Mouse (Mus musculus) forebrain, embryonic 15.5 days (tissue): ENCODE data around the gene Kazald1. TPM values are rescaled to one million over a fixed set of nuclear protein-coding genes. Genes with fewer than 3 reads are reported as not detected.

Experiments
- ATAC-seq: fragments of 200-750 bp; cut with Nextera tagmentation; replicated peaks from 2 replicates; pipeline ENCODE4 v1.8.0; 2017; ENCODE audit warnings: mild to moderate bottlenecking, moderate TSS enrichment, moderate library complexity
- H3K27ac ChIP-seq: fragments of 300-500 bp; sonication (generic); replicated peaks from 2 replicates; pipeline ENCODE4 v1.5.1; 2015; ENCODE audit warnings: mild to moderate bottlenecking, inconsistent platforms
- H3K27me3 ChIP-seq: fragments of 300-500 bp; sonication (generic); 2 replicates; pipeline ENCODE4 v1.6.1; 2015; ENCODE audit warnings: inconsistent platforms
- H3K36me3 ChIP-seq: fragments of 300-500 bp; sonication (generic); 2 replicates; pipeline ENCODE4 v1.6.1; 2015; ENCODE audit warnings: mild to moderate bottlenecking, inconsistent platforms
- H3K4me1 ChIP-seq: fragments of 300-500 bp; sonication (generic); 2 replicates; pipeline ENCODE4 v1.6.1; 2015; ENCODE audit warnings: inconsistent platforms
- H3K4me2 ChIP-seq: fragments of 300-500 bp; sonication (generic); replicated peaks from 2 replicates; pipeline ENCODE4 v1.6.1; 2015; ENCODE audit warnings: mild to moderate bottlenecking, inconsistent platforms
- H3K4me3 ChIP-seq: fragments of 300-500 bp; sonication (generic); 2 replicates; pipeline ENCODE4 v1.5.1; 2015; ENCODE audit warnings: mild to moderate bottlenecking, inconsistent platforms
- H3K9ac ChIP-seq: fragments of 300-500 bp; sonication (generic); replicated peaks from 2 replicates; pipeline ENCODE4 v1.6.1; 2015; ENCODE audit warnings: mild to moderate bottlenecking, inconsistent platforms
- H3K9me3 ChIP-seq: fragments of 300-500 bp; sonication (generic); 2 replicates; pipeline ENCODE4 v1.6.1; 2016; ENCODE audit warnings: inconsistent platforms
- WGBS: fragments of 180-500 bp; shearing (Covaris S2); methylation state at CpG from one replicate; pipeline ENCODE4 v1.1.7; 2015; ENCODE audit warnings: mixed read lengths; 5-methylcytosine and 5-hydroxymethylcytosine counted together
- polyA plus RNA-seq: library from polyadenylated mRNA; unstranded; fragments of >200 nt; fragmentation: Nextera tagmentation; extraction: Ambion mirVana; gene quantifications from 2 replicates; pipeline ENCODE4 v1.2.1, GENCODE M21; 2015

Gene Kazald1
- polyA plus RNA-seq, 1 experiment from 2014 or later, result 0.73 TPM

- Histone ChIP-seq H3K27me3 (peaks cover 72% of the 10 kb centered on the region), H3K4me3 (no peak overlapping the region), H3K9ac (no peak overlapping the region), H3K36me3 (no peaks in the 10 kb centered on the region), H3K9me3 (no peaks in the 10 kb centered on the region), H3K4me2 (no peak overlapping the region), H3K4me1 (peaks cover 30% of the 10 kb centered on the region), H3K27ac (no peak overlapping the region)
- ATAC-seq, result no peak
- 15% methylated on average over 11 of the region's 11 CpGs for WGBS
Measured at GRCm38 (mm10) chr19:45081841-45082550, 7.0 kb downstream of the Kazald1 start.

- WGBS, result 29% methylated on average over 11 of the region's 11 CpGs
- no peaks in the 10 kb centered on the region for H3K4me1 ChIP-seq
- peaks cover 6% of the 10 kb centered on the region for H3K27me3 ChIP-seq
- no peak overlapping the region for H3K4me2 ChIP-seq
- H3K36me3 ChIP-seq, result no peaks in the 10 kb centered on the region
- no peaks in the 10 kb centered on the region for H3K9me3 ChIP-seq
- no peak overlapping the region for H3K9ac ChIP-seq
- H3K4me3 ChIP-seq, result no peak overlapping the region
- H3K27ac ChIP-seq, result no peak overlapping the region
- ATAC-seq, result no peak
Measured at GRCm38 (mm10) chr19:45097868-45098267, 22.8 kb downstream of the Kazald1 start.

- Histone ChIP-seq H3K9ac (no peak overlapping the region), H3K27ac (no peak overlapping the region), H3K4me3 (no peak overlapping the region), H3K4me1 (0 out of 2 replicates have a peak, but pooled peaks cover 4% of the 10 kb centered on the region), H3K27me3 (peaks cover 6% of the 10 kb centered on the region), H3K36me3 (no peaks in the 10 kb centered on the region), H3K9me3 (no peaks in the 10 kb centered on the region), H3K4me2 (no peak overlapping the region)
- no peak for ATAC-seq
- 73% methylated on average over 8 of the region's 8 CpGs for WGBS
Measured at GRCm38 (mm10) chr19:45100486-45101270, 25.6 kb downstream of the Kazald1 start.

- Histone ChIP-seq H3K4me2 (no peak overlapping the region), H3K27ac (no peak overlapping the region), H3K9me3 (no peaks in the 10 kb centered on the region), H3K36me3 (no peaks in the 10 kb centered on the region), H3K9ac (no peak overlapping the region), H3K4me1 (0 out of 2 replicates have a peak, but pooled peaks cover 4% of the 10 kb centered on the region), H3K27me3 (peaks cover 3% of the 10 kb centered on the region), H3K4me3 (no peak overlapping the region)
- WGBS, result 50% methylated on average over 1 of the region's 1 CpGs
- ATAC-seq, result no peak
Measured at GRCm38 (mm10) chr19:45105591-45105990, 30.6 kb downstream of the Kazald1 start.

GRCm38 (mm10) chr19:45106689-45107088 lies 31.6 kb downstream of the Kazald1 start:
- Histone ChIP-seq H3K27ac (no peak overlapping the region), H3K27me3 (no peaks in the 10 kb centered on the region; the same call in 1 of the 2 replicates), H3K9ac (no peak overlapping the region), H3K4me2 (no peak overlapping the region), H3K9me3 (no peaks in the 10 kb centered on the region), H3K36me3 (no peaks in the 10 kb centered on the region), H3K4me1 (0 out of 2 replicates have a peak, but pooled peaks cover 4% of the 10 kb centered on the region), H3K4me3 (no peak overlapping the region)
- WGBS, result 56% methylated on average over 6 of the region's 6 CpGs
- no peak for ATAC-seq

GRCm38 (mm10) chr19:45110681-45111080 lies 35.6 kb downstream of the Kazald1 start:
- no peak overlapping the region for H3K4me2 ChIP-seq
- H3K36me3 ChIP-seq, result no peaks in the 10 kb centered on the region
- no peak for ATAC-seq
- no peak overlapping the region for H3K9ac ChIP-seq
- WGBS, result 81% methylated on average over 8 of the region's 8 CpGs
- no peaks in the 10 kb centered on the region for H3K27me3 ChIP-seq
- H3K27ac ChIP-seq, result no peak overlapping the region
- no peaks in the 10 kb centered on the region for H3K4me1 ChIP-seq
- H3K9me3 ChIP-seq, result no peaks in the 10 kb centered on the region
- H3K4me3 ChIP-seq, result no peak overlapping the region

- Histone ChIP-seq H3K27ac (no peak overlapping the region), H3K4me1 (no peaks in the 10 kb centered on the region), H3K9ac (no peak overlapping the region), H3K4me2 (no peak overlapping the region), H3K9me3 (no peaks in the 10 kb centered on the region), H3K4me3 (no peak overlapping the region), H3K27me3 (no peaks in the 10 kb centered on the region), H3K36me3 (no peaks in the 10 kb centered on the region)
- WGBS, result 89% methylated on average over 6 of the region's 6 CpGs
- ATAC-seq, result no peak
Measured at GRCm38 (mm10) chr19:45112444-45112843, 37.4 kb downstream of the Kazald1 start.

GRCm38 (mm10) chr19:45113791-45114460 lies 38.9 kb downstream of the Kazald1 start:
- Histone ChIP-seq H3K4me1 (no peaks in the 10 kb centered on the region), H3K27ac (no peak overlapping the region), H3K4me2 (no peak overlapping the region), H3K9ac (no peak overlapping the region), H3K4me3 (no peak overlapping the region), H3K9me3 (no peaks in the 10 kb centered on the region), H3K36me3 (no peaks in the 10 kb centered on the region), H3K27me3 (no peaks in the 10 kb centered on the region)
- ATAC-seq, result no peak
- whole genome bisulfite sequencing, result 5% methylated on average over 18 of the region's 18 CpGs

- H3K4me1 ChIP-seq, result no peaks in the 10 kb centered on the region
- H3K4me2 ChIP-seq, result no peak overlapping the region
- 36% methylated on average over 3 of the region's 3 CpGs for WGBS
- H3K9ac ChIP-seq, result no peak overlapping the region
- no peaks in the 10 kb centered on the region for H3K9me3 ChIP-seq
- ATAC-seq, result no peak
- no peaks in the 10 kb centered on the region for H3K36me3 ChIP-seq
- H3K4me3 ChIP-seq, result no peak overlapping the region
- H3K27ac ChIP-seq, result no peak overlapping the region
- H3K27me3 ChIP-seq, result no peaks in the 10 kb centered on the region
Measured at GRCm38 (mm10) chr19:45114772-45115171, 39.7 kb downstream of the Kazald1 start.

- 79% methylated on average over 1 of the region's 1 CpGs for WGBS
Measured at GRCm38 (mm10) chr19:45116798-45117197, 41.8 kb downstream of the Kazald1 start.

More at GRCm38 (mm10) chr19:45116798-45117197, 41.8 kb downstream of the Kazald1 start:
- Histone ChIP-seq H3K36me3 (no peaks in the 10 kb centered on the region), H3K9me3 (no peaks in the 10 kb centered on the region), H3K4me1 (no peaks in the 10 kb centered on the region), H3K27ac (no peak overlapping the region), H3K4me3 (no peak overlapping the region), H3K4me2 (no peak overlapping the region), H3K27me3 (no peaks in the 10 kb centered on the region), H3K9ac (no peak overlapping the region)
- no peak for ATAC-seq
